Mouse (Mus musculus): ENCODE results near the gene Olfr1472. TPM values are rescaled to one million over a fixed set of nuclear protein-coding genes. Genes with fewer than 3 reads are reported as not detected.
"Not testable (repeated sequence)": the region's sequence is repeated elsewhere in the genome, so short reads cannot be mapped to it uniquely, and the experiment has no call there.

The Olfr1472 gene
- total RNA-seq (2014; rRNA removed) = not detected in 2 replicates
- polyA plus RNA-seq (2015; fragmentation: Nextera tagmentation; extraction: Ambion mirVana) = not detected in 2 replicates

DNA sequence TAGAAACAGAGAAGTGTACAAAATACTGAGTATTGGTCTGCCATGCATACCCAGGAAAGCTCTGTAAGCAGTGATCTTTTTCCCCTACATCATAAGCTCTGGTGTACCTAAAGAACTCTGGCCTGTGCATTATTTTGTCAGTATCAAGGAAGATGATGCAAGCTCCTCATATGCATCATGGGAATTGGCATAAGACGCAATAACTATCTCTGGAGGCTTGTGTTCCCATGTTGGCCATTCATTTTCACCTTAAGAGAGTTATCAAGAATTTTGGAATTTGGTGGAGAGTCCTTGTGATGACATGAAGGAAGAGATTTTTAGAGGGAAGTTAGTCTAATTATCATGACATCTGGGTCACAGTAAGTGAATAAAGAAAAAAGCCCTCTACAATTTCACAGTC lies at the start of gene Olfr1472:
TSS of gene Olfr1472 (minus strand) at position 101 of the 400 bp plus-strand sequence.
- H3K9me3 ChIP-seq (ENCODE audit: low read length) = 0 out of 2 replicates have a peak, but pooled peaks cover 3% of the 10 kb centered on the region
- TF ChIP-seq CTCF (IDR thresholded peaks at IDR 0.05; ENCODE audit: low read depth) = no peak
- no peaks in the 10 kb centered on the region for H3K27me3 ChIP-seq (ENCODE audit: insufficient read depth, low read length)
- H3K4me2 ChIP-seq (ENCODE audit: low read depth, low read length) = no peak within 1 kb of the TSS
- H3K4me1 ChIP-seq (ENCODE audit: insufficient read depth, low read length) = no peaks in the 10 kb centered on the region
- H3K9ac ChIP-seq (replicated peaks; ENCODE audit: low read length) = no peak within 1 kb of the TSS
- H3K27ac ChIP-seq = no peak within 1 kb of the TSS
- H3K4me3 ChIP-seq (ENCODE audit: low read length) = no peak within 1 kb of the TSS
- H3K36me3 ChIP-seq (ENCODE audit: insufficient read depth, low read length) = no peaks in the 10 kb centered on the region
- 69% methylated on average over 1 of the region's 1 CpGs for whole genome bisulfite sequencing
- ATAC-seq = no peak
- no peak for DNase-seq (ENCODE audit: low spot score)

DNA sequence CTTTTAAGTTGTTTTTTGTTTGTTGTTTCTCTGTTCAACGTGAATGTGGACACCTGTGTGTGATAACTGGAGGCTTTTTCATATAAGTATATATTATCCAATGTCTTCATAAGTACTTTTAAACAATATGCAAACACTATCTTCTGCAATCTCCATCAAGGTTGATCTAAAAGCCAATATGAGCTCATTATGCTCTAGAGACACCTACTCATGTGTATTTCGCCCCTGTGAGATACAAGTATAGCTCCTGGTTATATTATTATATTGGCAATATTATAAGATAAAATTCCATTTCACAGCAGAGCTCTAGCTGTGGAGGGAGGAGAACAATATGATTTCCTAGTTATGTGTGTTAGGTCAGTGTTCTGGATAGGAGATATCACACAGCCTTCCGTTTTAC lies 44.4 kb upstream of the Olfr1472 start, which contains the start of gene Olfr1477:
TSS of gene Olfr1477 (plus strand) at position 301 of the 400 bp plus-strand sequence.
- TF ChIP-seq CTCF (IDR thresholded peaks at IDR 0.05; ENCODE audit: low read depth) = no peak
- Histone ChIP-seq H3K9me3 (ENCODE audit: low read length) (no peaks in the 10 kb centered on the region), H3K4me1 (ENCODE audit: insufficient read depth, low read length) (no peaks in the 10 kb centered on the region), H3K27ac (no peak within 1 kb of the TSS), H3K9ac (replicated peaks; ENCODE audit: low read length) (no peak within 1 kb of the TSS), H3K4me2 (ENCODE audit: low read depth, low read length) (no peak within 1 kb of the TSS), H3K27me3 (ENCODE audit: insufficient read depth, low read length) (no peaks in the 10 kb centered on the region), H3K36me3 (ENCODE audit: insufficient read depth, low read length) (no peaks in the 10 kb centered on the region), H3K4me3 (ENCODE audit: low read length) (no peak within 1 kb of the TSS)
- DNase-seq (ENCODE audit: low spot score) (no peak), ATAC-seq (no peak)
- 74% methylated on average over 3 of the region's 3 CpGs for WGBS

DNA sequence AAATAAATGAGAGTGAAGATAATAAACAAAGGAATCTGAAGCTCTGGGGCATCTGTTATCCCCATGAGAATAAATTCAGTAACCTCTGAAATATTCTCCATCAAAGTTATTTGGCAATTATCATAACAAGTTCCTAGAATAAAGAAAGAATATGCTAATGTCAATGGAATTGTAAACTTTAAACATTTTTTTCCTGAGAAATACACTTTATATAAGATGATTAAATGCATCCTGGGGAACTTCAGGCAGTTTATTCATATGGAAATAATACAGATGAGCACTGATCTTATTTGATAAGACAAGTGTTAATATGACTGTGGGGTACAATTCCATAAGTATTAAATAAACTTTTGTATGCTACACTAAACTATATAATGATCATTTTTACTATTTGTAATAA lies 24.2 kb upstream of the Olfr1472 start, which contains the start of gene Olfr1475:
TSS of gene Olfr1475 (minus strand) at position 101 of the 400 bp plus-strand sequence.
- H3K27me3 ChIP-seq (ENCODE audit: insufficient read depth, low read length) = no peaks in the 10 kb centered on the region
- TF ChIP-seq CTCF (IDR thresholded peaks at IDR 0.05; ENCODE audit: low read depth) = no peak
- H3K4me2 ChIP-seq (ENCODE audit: low read depth, low read length) = no peak within 1 kb of the TSS
- H3K27ac ChIP-seq = no peak within 1 kb of the TSS
- H3K9me3 ChIP-seq (ENCODE audit: low read length) = no peaks in the 10 kb centered on the region
- H3K9ac ChIP-seq (replicated peaks; ENCODE audit: low read length) = no peak within 1 kb of the TSS
- no peaks in the 10 kb centered on the region for H3K4me1 ChIP-seq (ENCODE audit: insufficient read depth, low read length)
- H3K36me3 ChIP-seq (ENCODE audit: insufficient read depth, low read length) = no peaks in the 10 kb centered on the region
- ATAC-seq (no peak), DNase-seq (ENCODE audit: low spot score) (no peak)
- no peak within 1 kb of the TSS for H3K4me3 ChIP-seq (ENCODE audit: low read length)

DNA sequence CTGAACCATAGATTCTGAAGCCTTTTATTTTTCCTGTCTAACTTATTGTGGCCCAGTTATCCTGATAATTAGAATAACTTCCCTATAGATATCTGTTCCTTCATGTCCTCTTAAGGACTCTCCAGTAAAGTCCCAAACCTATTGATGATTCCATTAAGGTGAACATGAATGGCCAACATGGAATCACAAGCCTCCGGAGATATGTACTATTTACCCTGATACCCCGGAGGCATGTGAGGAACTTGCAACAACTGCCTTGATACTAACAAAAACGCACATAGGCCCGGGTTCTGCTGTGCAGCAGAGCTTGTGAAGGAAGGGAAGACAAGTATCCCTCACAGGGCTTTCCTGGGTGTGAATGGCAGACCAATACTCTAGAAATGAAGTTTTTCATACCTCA lies 13.4 kb upstream of the Olfr1472 start, which contains the start of gene Olfr1474:
TSS of gene Olfr1474 (plus strand) at position 301 of the 400 bp plus-strand sequence.
- DNase-seq (ENCODE audit: low spot score); H3K9me3 ChIP-seq (ENCODE audit: low read length): not testable (repeated sequence)

DNA sequence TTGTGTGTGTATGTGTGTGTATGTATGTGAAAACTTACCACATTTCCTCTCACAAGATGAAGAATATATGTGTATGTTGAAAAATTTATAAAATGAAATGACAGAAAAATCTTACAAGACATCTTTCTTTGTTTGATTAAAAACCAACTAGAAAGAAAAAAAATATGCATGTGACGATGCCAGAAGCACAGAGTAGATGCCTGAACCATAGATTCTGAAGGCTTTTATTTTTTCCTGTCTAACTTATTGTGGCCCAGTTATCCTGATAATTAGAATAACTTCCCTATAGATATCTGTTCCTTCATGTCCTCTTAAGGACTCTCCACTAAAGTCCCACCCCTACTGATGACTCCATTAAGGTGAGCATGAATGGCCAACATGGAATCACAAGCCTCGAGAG lies 12.8 kb downstream of the Olfr1472 start, which contains the start of gene Olfr1471:
TSS of gene Olfr1471 (plus strand) at position 301 of the 400 bp plus-strand sequence.
- not testable (repeated sequence) for ATAC-seq; H3K4me2 ChIP-seq (ENCODE audit: low read depth, low read length); H3K4me1 ChIP-seq (ENCODE audit: insufficient read depth, low read length); H3K9me3 ChIP-seq (ENCODE audit: low read length); H3K4me3 ChIP-seq (ENCODE audit: low read length); H3K27me3 ChIP-seq (ENCODE audit: insufficient read depth, low read length); DNase-seq (ENCODE audit: low spot score); H3K9ac ChIP-seq (replicated peaks; ENCODE audit: low read length); H3K36me3 ChIP-seq (ENCODE audit: insufficient read depth, low read length); H3K27ac ChIP-seq
- 69% methylated on average over 2 of the region's 2 CpGs for WGBS

More for the DNA sequence above, 13.4 kb upstream of the Olfr1472 start, which contains the start of gene Olfr1474:
- H3K4me1 ChIP-seq (ENCODE audit: insufficient read depth, low read length); H3K27ac ChIP-seq; H3K36me3 ChIP-seq (ENCODE audit: insufficient read depth, low read length); H3K4me2 ChIP-seq (ENCODE audit: low read depth, low read length); H3K9ac ChIP-seq (replicated peaks; ENCODE audit: low read length); H3K27me3 ChIP-seq (ENCODE audit: insufficient read depth, low read length); ATAC-seq; H3K4me3 ChIP-seq (ENCODE audit: low read length): not testable (repeated sequence)
- WGBS = 79% methylated on average over 4 of the region's 4 CpGs

DNA sequence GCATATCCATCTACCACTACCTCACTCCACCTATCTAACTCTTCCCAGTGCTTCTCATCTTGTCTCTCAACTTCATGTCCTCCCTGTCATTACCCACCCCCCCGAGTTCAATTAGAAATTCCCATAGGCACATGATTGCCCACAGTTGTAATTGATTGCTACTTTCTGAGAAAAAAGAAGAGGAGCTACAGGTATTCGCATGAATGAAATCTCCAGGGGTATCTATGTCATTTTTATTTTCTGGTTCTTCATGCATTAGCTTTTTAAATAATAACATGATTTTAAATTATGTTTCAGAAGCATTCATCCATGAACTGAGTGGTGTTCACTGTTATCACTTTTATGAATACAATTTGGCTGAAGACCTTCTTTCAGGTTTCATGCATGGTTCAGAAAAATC lies 48.3 kb downstream of the Olfr1472 start, which contains the start of gene Olfr1469:
TSS of gene Olfr1469 (plus strand) at position 301 of the 400 bp plus-strand sequence.
- WGBS = 79% methylated on average over 2 of the region's 2 CpGs

More for the DNA sequence above, 48.3 kb downstream of the Olfr1472 start, which contains the start of gene Olfr1469:
- TF ChIP-seq CTCF (IDR thresholded peaks at IDR 0.05; ENCODE audit: low read depth) = no peak
- Histone ChIP-seq H3K36me3 (ENCODE audit: insufficient read depth, low read length) (no peaks in the 10 kb centered on the region), H3K4me3 (ENCODE audit: low read length) (no peak within 1 kb of the TSS), H3K4me1 (ENCODE audit: insufficient read depth, low read length) (no peaks in the 10 kb centered on the region), H3K9ac (replicated peaks; ENCODE audit: low read length) (no peak within 1 kb of the TSS), H3K27me3 (ENCODE audit: insufficient read depth, low read length) (no peaks in the 10 kb centered on the region), H3K9me3 (ENCODE audit: low read length) (peaks cover 11% of the 10 kb centered on the region; the same call in 1 of the 2 replicates), H3K4me2 (ENCODE audit: low read depth, low read length) (no peak within 1 kb of the TSS), H3K27ac (no peak within 1 kb of the TSS)
- ATAC-seq (no peak), DNase-seq (ENCODE audit: low spot score) (no peak)

Other genes starting within 250 kb of the Olfr1472 start
- gene Olfr1463, start 224.8 kb downstream of the Olfr1472 start, total RNA-seq (2014; rRNA removed) = not detected in 2 replicates
- not detected in 2 replicates for gene Olfr1463, start 224.8 kb downstream of the Olfr1472 start, polyA plus RNA-seq (2015; fragmentation: Nextera tagmentation; extraction: Ambion mirVana)
- gene Olfr1465, start 140.5 kb downstream of the Olfr1472 start, total RNA-seq (2014; rRNA removed) = not detected in 2 replicates
- not detected in 2 replicates for gene Olfr1465, start 140.5 kb downstream of the Olfr1472 start, polyA plus RNA-seq (2015; fragmentation: Nextera tagmentation; extraction: Ambion mirVana)
- gene Olfr1466, start 117.2 kb downstream of the Olfr1472 start, total RNA-seq (2014; rRNA removed) = not detected in 2 replicates
- gene Olfr1466, start 117.2 kb downstream of the Olfr1472 start, polyA plus RNA-seq (2015; fragmentation: Nextera tagmentation; extraction: Ambion mirVana) = not detected in 2 replicates
- not detected in 2 replicates for gene Olfr1467, start 93.8 kb downstream of the Olfr1472 start, total RNA-seq (2014; rRNA removed)
- not detected in 2 replicates for gene Olfr1467, start 93.8 kb downstream of the Olfr1472 start, polyA plus RNA-seq (2015; fragmentation: Nextera tagmentation; extraction: Ambion mirVana)
- not detected in 2 replicates for gene Olfr1469, start 48.2 kb downstream of the Olfr1472 start, total RNA-seq (2014; rRNA removed)
- not detected in 2 replicates for gene Olfr1469, start 48.2 kb downstream of the Olfr1472 start, polyA plus RNA-seq (2015; fragmentation: Nextera tagmentation; extraction: Ambion mirVana)
- not detected in 2 replicates for gene Olfr1471, start 12.7 kb downstream of the Olfr1472 start, total RNA-seq (2014; rRNA removed)
- gene Olfr1471, start 12.7 kb downstream of the Olfr1472 start, polyA plus RNA-seq (2015; fragmentation: Nextera tagmentation; extraction: Ambion mirVana) = not detected in 2 replicates
- not detected in 2 replicates for gene Olfr1474, start 13.5 kb upstream of the Olfr1472 start, total RNA-seq (2014; rRNA removed)
- not detected in 2 replicates for gene Olfr1474, start 13.5 kb upstream of the Olfr1472 start, polyA plus RNA-seq (2015; fragmentation: Nextera tagmentation; extraction: Ambion mirVana)
- gene Olfr1475, start 24.1 kb upstream of the Olfr1472 start, total RNA-seq (2014; rRNA removed) = not detected in 2 replicates
- gene Olfr1475, start 24.1 kb upstream of the Olfr1472 start, polyA plus RNA-seq (2015; fragmentation: Nextera tagmentation; extraction: Ambion mirVana) = not detected in 2 replicates
- not detected in 2 replicates for gene Olfr1477, start 44.5 kb upstream of the Olfr1472 start, total RNA-seq (2014; rRNA removed)
- gene Olfr1477, start 44.5 kb upstream of the Olfr1472 start, polyA plus RNA-seq (2015; fragmentation: Nextera tagmentation; extraction: Ambion mirVana) = not detected in 2 replicates
- not detected in 2 replicates for gene Olfr1480, start 71.8 kb upstream of the Olfr1472 start, total RNA-seq (2014; rRNA removed)
- not detected in 2 replicates for gene Olfr1480, start 71.8 kb upstream of the Olfr1472 start, polyA plus RNA-seq (2015; fragmentation: Nextera tagmentation; extraction: Ambion mirVana)
- gene Olfr1484, start 127.4 kb upstream of the Olfr1472 start, total RNA-seq (2014; rRNA removed) = not detected in 2 replicates
- not detected in 2 replicates for gene Olfr1484, start 127.4 kb upstream of the Olfr1472 start, polyA plus RNA-seq (2015; fragmentation: Nextera tagmentation; extraction: Ambion mirVana)
- gene Olfr1487, start 161.3 kb upstream of the Olfr1472 start, total RNA-seq (2014; rRNA removed) = not detected in 2 replicates
- gene Olfr1487, start 161.3 kb upstream of the Olfr1472 start, polyA plus RNA-seq (2015; fragmentation: Nextera tagmentation; extraction: Ambion mirVana) = not detected in 2 replicates
- gene Olfr1489, start 175.5 kb upstream of the Olfr1472 start, total RNA-seq (2014; rRNA removed) = not detected in 2 replicates
- gene Olfr1489, start 175.5 kb upstream of the Olfr1472 start, polyA plus RNA-seq (2015; fragmentation: Nextera tagmentation; extraction: Ambion mirVana) = not detected in 2 replicates
- not detected in 2 replicates for gene Olfr1490, start 195.0 kb upstream of the Olfr1472 start, total RNA-seq (2014; rRNA removed)
- gene Olfr1490, start 195.0 kb upstream of the Olfr1472 start, polyA plus RNA-seq (2015; fragmentation: Nextera tagmentation; extraction: Ambion mirVana) = not detected in 2 replicates
- gene Olfr1491, start 241.2 kb upstream of the Olfr1472 start, total RNA-seq (2014; rRNA removed) = not detected in 2 replicates
- not detected in 2 replicates for gene Olfr1491, start 241.2 kb upstream of the Olfr1472 start, polyA plus RNA-seq (2015; fragmentation: Nextera tagmentation; extraction: Ambion mirVana)

All from hindbrain, postnatal 0 days (tissue).